Mouse (Mus musculus) erythroblast, adult 5-6 weeks (primary cell): ENCODE measurements around the gene Grk3. TPM values are rescaled to one million over a fixed set of nuclear protein-coding genes. Genes with fewer than 3 reads are reported as not detected.

ENCODE experiments used
- ATAC-seq: replicated peaks from 2 replicates; pipeline ENCODE4 v1.8.0; 2016; ENCODE audit warnings: moderate number of reproducible peaks, mild to moderate bottlenecking, moderate TSS enrichment, inconsistent platforms; ENCODE audit not compliant: poor library complexity, low FRiP score, severe bottlenecking
- total RNA-seq, 2 experiments: library from RNA; stranded (forward) in 1 of 2; stranded (reverse) in 1 of 2; fragments of 150-400 nt in 1 of 2; fragments of 200-764, 138-1000 nt in 1 of 2; gene quantifications; 2 replicates each; pipeline versions ENCODE4 v1.2.3 to v1.2.4; 2015 to 2017; ENCODE audit warnings: low replicate concordance in 2 of 2

Grk3 gene
- total RNA-seq (2015; ENCODE audit: low replicate concordance) = 2.7 and 8.8 TPM in 2 replicates
- 3.6 and 9.9 TPM in 2 replicates for total RNA-seq (2017; ENCODE audit: low replicate concordance)

GRCm38 (mm10) chr5:113015236-113016061, at the start of gene Grk3:
TSS of gene Grk3 (minus strand) at chr5:113015791.
- ATAC-seq = no peak

DNA sequence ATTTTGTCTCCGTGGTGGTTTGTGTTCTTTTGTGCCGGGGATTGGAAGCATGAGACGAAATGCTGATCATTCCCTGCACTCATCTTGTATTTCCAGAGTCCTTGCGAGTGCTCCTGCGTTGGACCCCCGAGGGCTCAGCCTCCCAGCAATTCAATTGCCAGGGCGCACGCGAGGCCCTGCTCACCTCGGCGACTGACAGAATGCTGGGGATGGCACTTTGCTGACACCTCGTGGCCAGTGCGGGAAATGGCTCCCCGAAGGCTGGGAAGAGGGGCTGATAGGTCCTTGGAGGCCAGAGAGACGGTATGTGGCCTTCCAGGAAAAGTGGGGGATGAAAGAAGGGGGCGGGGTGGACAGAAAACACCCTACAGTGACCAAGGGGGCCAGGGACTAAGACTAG, 38.7 kb upstream of the Grk3 start:
- no peak for ATAC-seq

- ATAC-seq = no peak
Measured at GRCm38 (mm10) chr5:113050581-113051185, 35.1 kb upstream of the Grk3 start.

DNA sequence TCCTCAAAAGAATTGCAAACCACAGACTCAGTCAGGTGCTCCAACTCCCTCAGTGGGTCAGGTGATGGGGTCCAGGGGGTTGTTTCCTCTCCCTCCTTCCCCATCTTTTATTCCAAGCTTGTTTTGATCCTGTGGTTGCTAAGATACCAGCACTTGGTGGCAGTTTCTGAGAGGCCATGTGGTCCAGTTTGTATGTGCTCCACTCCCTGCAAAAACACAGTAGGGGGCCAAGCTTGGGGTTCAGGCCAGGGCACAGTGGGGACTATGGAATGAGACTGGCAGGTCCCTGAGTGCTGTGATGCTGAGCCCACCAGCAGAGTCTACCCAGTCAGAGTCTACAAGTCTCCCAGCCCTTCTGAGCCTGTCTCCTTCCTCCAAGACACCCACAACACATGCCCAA, 34.3 kb upstream of the Grk3 start:
- ATAC-seq = no peak

GRCm38 (mm10) chr5:113045511-113046273, 30.1 kb upstream of the Grk3 start:
- ATAC-seq = no peak

GRCm38 (mm10) chr5:113043531-113043930, 27.9 kb upstream of the Grk3 start:
- no peak for ATAC-seq

- ATAC-seq = no peak
Measured at GRCm38 (mm10) chr5:113041567-113042071, 26.0 kb upstream of the Grk3 start.

DNA sequence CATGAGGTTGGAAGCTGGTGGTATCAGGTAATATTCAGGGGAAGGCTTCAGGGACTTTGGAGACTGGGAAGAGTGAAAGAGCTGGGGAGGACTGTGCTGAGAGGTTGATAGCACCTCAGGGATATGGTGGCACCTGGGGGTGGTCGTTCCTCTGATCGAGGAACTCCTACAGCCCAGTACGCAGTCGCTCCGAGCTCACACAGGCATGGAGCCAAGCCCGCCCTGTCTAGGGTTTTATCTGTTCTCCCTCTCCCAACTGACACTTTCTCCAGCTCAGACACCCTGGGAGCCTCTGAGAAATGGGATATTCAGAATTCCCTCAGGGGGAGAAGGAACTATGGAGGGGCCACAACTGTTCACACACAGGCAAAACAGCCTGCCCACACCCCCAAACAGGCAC, 25.2 kb upstream of the Grk3 start:
- ATAC-seq = no peak

- no peak for ATAC-seq
Measured at GRCm38 (mm10) chr5:113038601-113039000, 23.0 kb upstream of the Grk3 start.

GRCm38 (mm10) chr5:113035094-113036047, 19.8 kb upstream of the Grk3 start:
- no peak for ATAC-seq

- ATAC-seq = no peak
Measured at GRCm38 (mm10) chr5:113031201-113031754, 15.7 kb upstream of the Grk3 start.

DNA sequence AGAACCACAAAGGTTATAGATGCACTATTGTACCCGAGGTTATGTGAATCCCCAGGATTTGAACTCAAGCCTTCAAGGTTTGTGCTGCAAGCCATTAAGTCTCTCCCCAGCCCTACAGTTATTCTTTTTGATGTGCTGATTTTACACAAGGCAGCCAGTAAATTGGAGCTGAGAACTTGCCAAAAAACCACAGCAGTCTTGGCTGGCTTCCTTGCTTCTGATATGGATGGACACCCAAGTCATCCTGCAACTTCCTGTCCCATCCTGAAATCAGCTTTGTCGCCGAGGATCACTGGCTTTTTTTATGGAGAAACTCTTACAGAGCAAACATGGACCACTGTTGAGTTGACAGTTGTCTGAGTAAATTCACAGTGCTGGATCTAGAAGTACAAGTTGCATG, 14.5 kb upstream of the Grk3 start:
- ATAC-seq = no peak

GRCm38 (mm10) chr5:113026706-113027105, 11.1 kb upstream of the Grk3 start:
- no peak for ATAC-seq

DNA sequence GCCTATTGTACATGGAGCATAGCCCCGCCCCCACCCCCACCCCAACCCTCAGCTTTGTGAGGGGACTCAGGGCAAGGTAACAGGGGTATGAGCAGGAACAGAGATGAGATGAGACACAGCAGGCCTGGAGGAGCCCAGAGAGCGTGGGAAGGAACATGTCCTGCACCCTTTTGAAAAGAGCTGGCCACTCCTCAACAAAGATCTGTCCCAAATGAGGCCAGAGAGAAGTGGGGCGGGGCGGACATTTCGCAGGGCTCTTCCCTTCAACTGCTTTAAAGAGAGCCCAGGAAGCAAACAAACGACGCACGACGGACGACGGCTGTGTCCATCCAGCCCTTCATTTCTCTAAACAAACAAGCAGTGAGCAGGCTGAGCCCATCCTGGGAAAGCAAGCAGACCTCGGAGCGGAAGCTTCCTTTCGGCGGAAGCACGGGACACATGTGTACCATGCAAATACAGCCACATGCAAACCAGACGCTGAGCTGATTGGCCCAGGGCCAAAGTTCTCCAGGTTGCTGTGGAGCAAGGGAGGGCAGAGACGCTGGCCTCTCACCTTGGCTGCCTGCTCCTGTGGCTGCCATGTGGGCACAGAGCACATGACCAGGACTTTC, 8.7 kb upstream of the Grk3 start:
- ATAC-seq = no peak

- no peak for ATAC-seq
Measured at GRCm38 (mm10) chr5:113018190-113018589, 2.6 kb upstream of the Grk3 start.

DNA sequence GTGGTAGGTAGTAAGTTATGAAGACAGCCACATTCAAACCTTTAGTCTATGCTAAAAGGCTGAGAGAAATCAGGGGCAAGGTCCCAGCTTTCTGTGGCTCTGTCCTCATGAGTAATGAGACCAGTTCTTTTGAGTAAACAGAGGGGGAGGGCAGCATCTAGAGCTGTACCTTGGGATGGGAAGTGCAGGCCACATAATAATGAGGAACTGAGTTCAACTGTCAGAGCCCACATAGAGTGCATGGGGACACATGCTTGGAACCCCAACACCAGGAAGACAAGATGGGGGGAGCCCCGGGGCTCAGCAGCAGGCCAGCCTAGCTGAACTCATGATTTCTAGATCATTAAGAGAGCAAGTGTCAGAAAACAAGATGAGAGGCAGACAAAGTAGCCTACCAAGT, 1.4 kb upstream of the Grk3 start:
- no peak for ATAC-seq

- no peak for ATAC-seq
Measured at GRCm38 (mm10) chr5:113014808-113015235, 769 bp downstream of the Grk3 start.

GRCm38 (mm10) chr5:113014111-113014807, 1.3 kb downstream of the Grk3 start:
- no peak for ATAC-seq
